Mouse (Mus musculus) neural tube, embryonic 15.5 days (tissue): ENCODE measurements around the gene Pacsin2. TPM values are rescaled to one million over a fixed set of nuclear protein-coding genes. Genes with fewer than 3 reads are reported as not detected.
A peak's percentile ranks its signal among the peaks of the same experiment; 100 is the strongest.
"Not testable (repeated sequence)": the region's sequence is repeated elsewhere in the genome, so short reads cannot be mapped to it uniquely, and the experiment has no call there.

ENCODE experiments used
- ATAC-seq: fragments of 200-750 bp; cut with Nextera tagmentation; 2 replicates; pipeline ENCODE4 v1.8.0; 2017; ENCODE audit warnings: mild to moderate bottlenecking, moderate TSS enrichment, moderate library complexity; ENCODE audit not compliant: low FRiP score
- H3K27ac ChIP-seq: fragments of 300-500 bp; sonication (generic); replicated peaks from 2 replicates; pipeline ENCODE4 v1.5.1; 2015; ENCODE audit warnings: mild to moderate bottlenecking, inconsistent platforms
- H3K27me3 ChIP-seq: fragments of 300-500 bp; sonication (generic); replicated peaks from 2 replicates; pipeline ENCODE4 v1.6.1; 2015; ENCODE audit warnings: inconsistent platforms
- H3K36me3 ChIP-seq: fragments of 300-500 bp; sonication (generic); 2 replicates; pipeline ENCODE4 v1.6.1; 2015; ENCODE audit warnings: inconsistent platforms
- H3K4me1 ChIP-seq: fragments of 300-500 bp; sonication (generic); 2 replicates; pipeline ENCODE4 v1.6.1; 2015; ENCODE audit warnings: inconsistent platforms
- H3K4me2 ChIP-seq: fragments of 300-500 bp; sonication (generic); 2 replicates; pipeline ENCODE4 v1.6.1; 2015; ENCODE audit warnings: inconsistent platforms, mild to moderate bottlenecking, moderate library complexity
- H3K4me3 ChIP-seq: fragments of 300-500 bp; sonication (generic); replicated peaks from 2 replicates; pipeline ENCODE4 v1.5.1; 2015; ENCODE audit warnings: mild to moderate bottlenecking, inconsistent platforms
- H3K9ac ChIP-seq: fragments of 300-500 bp; sonication (generic); replicated peaks from 2 replicates; pipeline ENCODE4 v1.6.1; 2015; ENCODE audit warnings: mild to moderate bottlenecking, inconsistent platforms
- H3K9me3 ChIP-seq: fragments of 300-500 bp; sonication (generic); replicated peaks from 2 replicates; pipeline ENCODE4 v1.6.1; 2016; ENCODE audit warnings: inconsistent platforms
- WGBS: fragments of 180-500 bp; shearing (Covaris S2); methylation state at CpG from one replicate; pipeline ENCODE4 v1.1.7; 2015; ENCODE audit warnings: mixed read lengths; 5-methylcytosine and 5-hydroxymethylcytosine counted together
- polyA plus RNA-seq: library from polyadenylated mRNA; unstranded; fragments of >200 nt; fragmentation: Nextera tagmentation; extraction: Ambion mirVana; gene quantifications from 2 replicates; pipeline ENCODE4 v1.2.1, GENCODE M21; 2015

The Pacsin2 gene
- polyA plus RNA-seq, 1 experiment from 2014 or later, result 25.2 TPM

DNA sequence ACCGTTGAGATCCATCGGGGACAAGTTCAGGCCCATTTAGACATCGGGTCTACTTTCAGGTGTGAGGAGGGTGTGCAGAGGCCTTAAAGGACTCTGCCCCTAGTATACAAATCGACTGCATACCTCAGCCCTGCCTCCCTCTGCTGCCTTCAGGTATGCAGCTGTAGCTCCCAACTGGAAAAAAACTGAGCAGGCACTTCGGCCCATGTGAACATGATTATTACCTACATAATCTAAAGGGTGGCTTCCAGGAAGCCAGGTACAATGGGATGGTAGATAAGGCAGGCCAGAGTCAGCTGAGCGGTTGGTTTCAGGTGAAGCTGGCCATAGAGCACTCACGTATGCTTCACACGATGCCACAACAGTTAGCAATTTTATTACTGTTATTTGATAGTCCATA is 2.1 kb downstream of the Pacsin2 start:
- not testable (repeated sequence) for H3K4me3 ChIP-seq, H3K27ac ChIP-seq, H3K9me3 ChIP-seq, H3K4me2 ChIP-seq, ATAC-seq, H3K36me3 ChIP-seq, H3K27me3 ChIP-seq, H3K9ac ChIP-seq
- WGBS, result 91% methylated on average over 8 of the region's 8 CpGs
- peaks cover 16% of the 10 kb centered on the region for H3K4me1 ChIP-seq

- Histone ChIP-seq H3K9ac (no peak overlapping the region), H3K4me2 (no peak overlapping the region), H3K9me3 (no peaks in the 10 kb centered on the region), H3K27me3 (no peaks in the 10 kb centered on the region), H3K36me3 (no peaks in the 10 kb centered on the region), H3K4me1 (peaks cover 16% of the 10 kb centered on the region), H3K27ac (no peak overlapping the region), H3K4me3 (no peak overlapping the region)
- ATAC-seq, result no peak
- WGBS, result 93% methylated on average over 3 of the region's 3 CpGs
These were observed 3.5 kb downstream of the Pacsin2 start for GRCm38 (mm10) chr15:83460891-83461290.

- H3K36me3 ChIP-seq, result no peaks in the 10 kb centered on the region
- H3K9ac ChIP-seq, result no peak overlapping the region
- no peak overlapping the region for H3K4me2 ChIP-seq
- ATAC-seq, result no peak
- H3K9me3 ChIP-seq, result no peaks in the 10 kb centered on the region
- no peaks in the 10 kb centered on the region for H3K27me3 ChIP-seq
- no peaks in the 10 kb centered on the region for H3K4me1 ChIP-seq
- H3K27ac ChIP-seq, result no peak overlapping the region
- 100% methylated on average over 1 of the region's 1 CpGs for WGBS
- no peak overlapping the region for H3K4me3 ChIP-seq
These were observed 6.9 kb downstream of the Pacsin2 start for GRCm38 (mm10) chr15:83457541-83457940.

GRCm38 (mm10) chr15:83455637-83456036 is 8.8 kb downstream of the Pacsin2 start:
- Histone ChIP-seq H3K27me3 (no peaks in the 10 kb centered on the region), H3K27ac (no peak overlapping the region), H3K9ac (no peak overlapping the region), H3K9me3 (no peaks in the 10 kb centered on the region), H3K4me3 (no peak overlapping the region), H3K4me1 (peaks cover 9% of the 10 kb centered on the region), H3K4me2 (no peak overlapping the region), H3K36me3 (no peaks in the 10 kb centered on the region)
- WGBS, result 90% methylated on average over 5 of the region's 5 CpGs
- no peak for ATAC-seq

GRCm38 (mm10) chr15:83455034-83455433 is 9.4 kb downstream of the Pacsin2 start:
- WGBS, result 93% methylated on average over 3 of the region's 3 CpGs
- no peak overlapping the region for H3K4me3 ChIP-seq
- no peaks in the 10 kb centered on the region for H3K27me3 ChIP-seq
- no peak for ATAC-seq
- H3K9me3 ChIP-seq, result no peaks in the 10 kb centered on the region
- H3K27ac ChIP-seq, result no peak overlapping the region
- H3K9ac ChIP-seq, result no peak overlapping the region
- H3K4me1 ChIP-seq, result peaks cover 9% of the 10 kb centered on the region
- no peaks in the 10 kb centered on the region for H3K36me3 ChIP-seq
- no peak overlapping the region for H3K4me2 ChIP-seq

DNA sequence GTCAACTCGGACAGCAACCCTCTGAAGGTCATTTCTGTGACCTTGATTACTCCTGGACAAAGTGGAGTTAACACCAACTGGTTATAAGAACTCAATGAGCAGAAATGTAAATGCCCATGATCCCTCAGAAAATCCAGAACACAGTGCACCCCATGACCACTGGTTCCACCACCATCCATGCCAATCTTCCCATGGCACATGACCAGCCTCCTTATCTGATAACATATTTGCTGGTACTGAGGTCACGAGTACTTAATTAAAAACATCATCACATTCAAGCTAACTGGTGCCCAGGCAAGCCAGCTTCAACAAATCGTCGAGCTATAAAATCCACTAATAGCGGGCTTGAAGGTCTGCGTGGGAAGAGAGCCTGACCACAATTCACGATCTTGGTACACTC is 10.0 kb downstream of the Pacsin2 start:
- Histone ChIP-seq H3K9me3 (no peaks in the 10 kb centered on the region), H3K27ac (no peak overlapping the region), H3K4me3 (no peak overlapping the region), H3K4me2 (no peak overlapping the region), H3K9ac (no peak overlapping the region), H3K27me3 (no peaks in the 10 kb centered on the region), H3K36me3 (no peaks in the 10 kb centered on the region), H3K4me1 (peaks cover 9% of the 10 kb centered on the region)
- no peak for ATAC-seq
- 87% methylated on average over 7 of the region's 7 CpGs for WGBS

DNA sequence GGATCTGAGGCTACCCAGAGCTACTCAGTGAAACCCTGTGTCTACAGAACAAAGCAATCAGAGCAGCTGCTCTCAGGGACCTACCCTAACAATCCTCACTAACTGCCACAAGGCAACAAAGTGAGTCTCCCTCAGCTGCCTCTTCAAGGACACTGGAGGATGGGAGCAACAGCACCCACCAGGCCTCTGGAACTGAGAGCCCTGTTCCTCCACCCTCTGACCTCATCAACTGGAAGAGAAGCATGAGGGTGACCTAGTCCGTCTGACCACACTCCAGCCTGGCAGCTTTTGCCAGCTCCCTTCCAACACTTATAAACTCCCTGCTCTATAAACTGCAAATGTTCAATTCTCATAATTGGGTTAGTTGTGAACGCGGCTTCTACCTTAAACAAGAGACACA is 10.5 kb downstream of the Pacsin2 start:
- H3K4me1 ChIP-seq, result peaks cover 9% of the 10 kb centered on the region
- H3K27ac ChIP-seq, result no peak overlapping the region
- no peaks in the 10 kb centered on the region for H3K27me3 ChIP-seq
- no peaks in the 10 kb centered on the region for H3K36me3 ChIP-seq
- no peak for ATAC-seq
- H3K9ac ChIP-seq, result no peak overlapping the region
- H3K4me2 ChIP-seq, result no peak overlapping the region
- H3K4me3 ChIP-seq, result no peak overlapping the region
- no peaks in the 10 kb centered on the region for H3K9me3 ChIP-seq
- WGBS, result 81% methylated on average over 3 of the region's 3 CpGs

- no peak for ATAC-seq
- Histone ChIP-seq H3K27ac (no peak overlapping the region), H3K4me1 (peaks cover 16% of the 10 kb centered on the region), H3K27me3 (no peaks in the 10 kb centered on the region), H3K9ac (no peak overlapping the region), H3K36me3 (no peaks in the 10 kb centered on the region), H3K4me3 (no peak overlapping the region), H3K4me2 (no peak overlapping the region), H3K9me3 (no peaks in the 10 kb centered on the region)
- WGBS, result 82% methylated on average over 7 of the region's 7 CpGs
These were observed 12.1 kb downstream of the Pacsin2 start for GRCm38 (mm10) chr15:83452219-83452760.

DNA sequence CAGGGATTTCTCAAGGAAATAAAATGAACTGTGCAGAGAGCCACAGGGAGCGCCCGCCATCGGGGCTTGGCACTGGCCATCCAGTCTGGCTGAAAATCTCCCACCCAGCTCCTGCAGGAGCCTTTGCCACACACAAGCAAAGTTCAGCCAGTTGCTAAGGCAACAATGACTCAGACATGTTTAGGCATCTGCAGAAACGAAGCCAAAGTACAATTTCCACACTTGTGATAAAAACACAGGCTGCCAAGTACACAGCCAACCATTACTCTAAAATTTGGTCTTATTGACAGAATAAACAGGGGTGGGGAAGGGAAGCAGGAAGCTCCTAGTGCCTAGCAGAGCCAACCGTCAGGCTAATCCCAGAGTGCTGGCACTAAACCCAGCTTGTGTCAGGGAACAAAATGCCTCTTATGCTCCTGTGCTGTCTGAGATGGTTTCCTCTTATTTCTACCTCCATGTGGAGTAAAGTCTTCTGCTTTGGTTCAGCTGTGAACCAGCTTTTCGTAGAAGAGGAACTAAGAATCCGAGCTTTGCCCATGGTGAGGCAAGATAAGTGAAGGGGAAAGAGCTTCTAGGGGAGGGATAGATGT is 12.7 kb downstream of the Pacsin2 start:
- H3K9me3 ChIP-seq, result no peaks in the 10 kb centered on the region
- no peaks in the 10 kb centered on the region for H3K36me3 ChIP-seq
- peaks cover 16% of the 10 kb centered on the region for H3K4me1 ChIP-seq
- H3K27me3 ChIP-seq, result no peaks in the 10 kb centered on the region
- WGBS, result 72% methylated on average over 7 of the region's 7 CpGs
- no peak for ATAC-seq
- H3K4me3 ChIP-seq, result no peak overlapping the region
- H3K9ac ChIP-seq, result no peak overlapping the region
- H3K27ac ChIP-seq, result peak overlapping the region; percentile 18; the same call in 1 of the 2 replicates
- no peak overlapping the region for H3K4me2 ChIP-seq

- Histone ChIP-seq H3K4me3 (no peak overlapping the region), H3K4me2 (no peak overlapping the region), H3K9ac (no peak overlapping the region), H3K36me3 (no peaks in the 10 kb centered on the region), H3K9me3 (no peaks in the 10 kb centered on the region), H3K27me3 (no peaks in the 10 kb centered on the region), H3K4me1 (peaks cover 27% of the 10 kb centered on the region), H3K27ac (no peak overlapping the region)
- no peak for ATAC-seq
- 93% methylated on average over 2 of the region's 2 CpGs for WGBS
These were observed 14.4 kb downstream of the Pacsin2 start for GRCm38 (mm10) chr15:83450007-83450406.

DNA sequence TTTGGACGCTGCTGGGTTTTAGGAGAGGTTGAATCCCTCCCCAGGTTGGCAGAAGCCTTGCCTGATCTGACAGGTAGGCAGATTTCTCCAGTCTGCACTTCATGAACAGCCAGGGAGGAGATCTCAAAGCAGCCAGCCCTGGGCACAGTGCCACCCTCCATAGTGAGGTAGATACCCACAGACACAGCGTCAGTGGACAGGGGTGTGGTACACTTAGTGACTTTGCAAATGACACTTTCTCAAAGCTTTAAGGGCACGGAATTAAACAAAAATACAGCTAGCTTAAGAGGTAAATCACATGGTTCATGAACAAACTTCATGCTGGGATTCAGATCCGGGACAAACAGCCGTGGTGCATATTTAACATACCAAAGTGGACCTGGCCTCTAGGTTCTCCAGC is 15.8 kb downstream of the Pacsin2 start:
- H3K4me1 ChIP-seq, result peaks cover 27% of the 10 kb centered on the region
- no peaks in the 10 kb centered on the region for H3K27me3 ChIP-seq
- no peak overlapping the region for H3K4me2 ChIP-seq
- WGBS, result 84% methylated on average over 5 of the region's 5 CpGs
- no peaks in the 10 kb centered on the region for H3K36me3 ChIP-seq
- H3K27ac ChIP-seq, result no peak overlapping the region
- H3K4me3 ChIP-seq, result no peak overlapping the region
- no peak for ATAC-seq
- no peak overlapping the region for H3K9ac ChIP-seq
- no peaks in the 10 kb centered on the region for H3K9me3 ChIP-seq

- Histone ChIP-seq H3K27me3 (no peaks in the 10 kb centered on the region), H3K36me3 (no peaks in the 10 kb centered on the region), H3K4me2 (no peak overlapping the region), H3K9me3 (no peaks in the 10 kb centered on the region), H3K4me3 (no peak overlapping the region), H3K4me1 (peaks cover 27% of the 10 kb centered on the region), H3K9ac (no peak overlapping the region), H3K27ac (no peak overlapping the region)
- 59% methylated on average over 10 of the region's 10 CpGs for WGBS
- no peak for ATAC-seq
These were observed 16.4 kb downstream of the Pacsin2 start for GRCm38 (mm10) chr15:83447791-83448544.
